Mouse (Mus musculus): ENCODE data around the gene Cuta. TPM values are rescaled to one million over a fixed set of nuclear protein-coding genes. Genes with fewer than 3 reads are reported as not detected.

Gene Cuta
- polyA plus RNA-seq, 1 experiment from 2014 or later = 161 TPM

GRCm38 (mm10) chr17:26946567-26946966 is 7.2 kb upstream of the Cuta start:
- peak overlapping the region; percentile 72 for H3K27ac ChIP-seq (ENCODE audit: low read length)
- H3K4me1 ChIP-seq (ENCODE audit: control insufficient read depth, insufficient read depth, low read length) = peaks cover 45% of the 10 kb centered on the region
- no peaks in the 10 kb centered on the region for H3K9me3 ChIP-seq (ENCODE audit: control insufficient read depth, low read depth, low read length)
- H3K4me3 ChIP-seq (ENCODE audit: low read depth, low read length) = peak overlapping the region; percentile 35
- H3K36me3 ChIP-seq (ENCODE audit: control insufficient read depth, insufficient read depth, low read length) = no peaks in the 10 kb centered on the region
- H3K4me2 ChIP-seq (replicated peaks; ENCODE audit: low read depth, low read length) = peak overlapping the region; percentile 82
- peak overlapping the region; percentile 53 for H3K9ac ChIP-seq (replicated peaks; ENCODE audit: low read depth, low read length)
- H3K27me3 ChIP-seq (ENCODE audit: control insufficient read depth, insufficient read depth, low read length) = no peaks in the 10 kb centered on the region
- ATAC-seq (ENCODE audit: insufficient number of reproducible peaks, insufficient read depth, low FRiP score, low read depth) = peak; percentile 51
- WGBS = 3% methylated on average over 37 of the region's 37 CpGs

GRCm38 (mm10) chr17:26945824-26946495 is 6.6 kb upstream of the Cuta start:
- no peaks in the 10 kb centered on the region for H3K36me3 ChIP-seq (ENCODE audit: control insufficient read depth, insufficient read depth, low read length)
- H3K9me3 ChIP-seq (ENCODE audit: control insufficient read depth, low read depth, low read length) = no peaks in the 10 kb centered on the region
- H3K4me2 ChIP-seq (replicated peaks; ENCODE audit: low read depth, low read length) = peak overlapping the region; percentile 82
- peak overlapping the region; percentile 72 for H3K27ac ChIP-seq (ENCODE audit: low read length)
- peak overlapping the region; percentile 53 for H3K9ac ChIP-seq (replicated peaks; ENCODE audit: low read depth, low read length)
- peaks cover 42% of the 10 kb centered on the region for H3K4me1 ChIP-seq (ENCODE audit: control insufficient read depth, insufficient read depth, low read length)
- H3K27me3 ChIP-seq (ENCODE audit: control insufficient read depth, insufficient read depth, low read length) = no peaks in the 10 kb centered on the region
- peak overlapping the region; percentile 35 for H3K4me3 ChIP-seq (ENCODE audit: low read depth, low read length)
- WGBS = 27% methylated on average over 13 of the region's 13 CpGs
- no peak for ATAC-seq (ENCODE audit: insufficient number of reproducible peaks, insufficient read depth, low FRiP score, low read depth)

GRCm38 (mm10) chr17:26941841-26942570 is 2.6 kb upstream of the Cuta start:
- peak overlapping the region; percentile 31; the same call in 1 of the 2 replicates for H3K9ac ChIP-seq (replicated peaks; ENCODE audit: low read depth, low read length)
- H3K27ac ChIP-seq (ENCODE audit: low read length) = peak overlapping the region; percentile 72; the same call in 1 of the 2 replicates
- H3K9me3 ChIP-seq (ENCODE audit: control insufficient read depth, low read depth, low read length) = no peaks in the 10 kb centered on the region
- H3K27me3 ChIP-seq (ENCODE audit: control insufficient read depth, insufficient read depth, low read length) = no peaks in the 10 kb centered on the region
- WGBS = 18% methylated on average over 4 of the region's 4 CpGs
- peak overlapping the region; percentile 51 for H3K4me2 ChIP-seq (replicated peaks; ENCODE audit: low read depth, low read length)
- peaks cover 40% of the 10 kb centered on the region for H3K4me1 ChIP-seq (ENCODE audit: control insufficient read depth, insufficient read depth, low read length)
- peaks cover 4% of the 10 kb centered on the region; the same call in 1 of the 2 replicates for H3K36me3 ChIP-seq (ENCODE audit: control insufficient read depth, insufficient read depth, low read length)
- ATAC-seq (ENCODE audit: insufficient number of reproducible peaks, insufficient read depth, low FRiP score, low read depth) = no peak
- peak overlapping the region; percentile 39 for H3K4me3 ChIP-seq (ENCODE audit: low read depth, low read length)

- no peaks in the 10 kb centered on the region for H3K27me3 ChIP-seq (ENCODE audit: control insufficient read depth, insufficient read depth, low read length)
- H3K4me1 ChIP-seq (ENCODE audit: control insufficient read depth, insufficient read depth, low read length) = peaks cover 35% of the 10 kb centered on the region
- peak within 1 kb of the TSS; percentile 96 for H3K27ac ChIP-seq (ENCODE audit: low read length)
- ATAC-seq (ENCODE audit: insufficient number of reproducible peaks, insufficient read depth, low FRiP score, low read depth) = no peak
- no peaks in the 10 kb centered on the region for H3K9me3 ChIP-seq (ENCODE audit: control insufficient read depth, low read depth, low read length)
- peaks cover 7% of the 10 kb centered on the region; the same call in 1 of the 2 replicates for H3K36me3 ChIP-seq (ENCODE audit: control insufficient read depth, insufficient read depth, low read length)
- H3K9ac ChIP-seq (replicated peaks; ENCODE audit: low read depth, low read length) = peak within 1 kb of the TSS; percentile 32; the same call in 1 of the 2 replicates
- WGBS = 2% methylated on average over 21 of the region's 24 CpGs
- peak within 1 kb of the TSS; percentile 74 for H3K4me2 ChIP-seq (replicated peaks; ENCODE audit: low read depth, low read length)
- peak within 1 kb of the TSS; percentile 66 for H3K4me3 ChIP-seq (ENCODE audit: low read depth, low read length)
Observed at GRCm38 (mm10) chr17:26941031-26941789, 1.8 kb upstream of the Cuta start, which contains the start of gene Syngap1. TSS of gene Syngap1 (plus strand) at chr17:26941253.

- H3K4me3 ChIP-seq (ENCODE audit: low read depth, low read length) = peak overlapping the region; percentile 66
- peak overlapping the region; percentile 32; the same call in 1 of the 2 replicates for H3K9ac ChIP-seq (replicated peaks; ENCODE audit: low read depth, low read length)
- H3K4me1 ChIP-seq (ENCODE audit: control insufficient read depth, insufficient read depth, low read length) = peaks cover 26% of the 10 kb centered on the region
- H3K36me3 ChIP-seq (ENCODE audit: control insufficient read depth, insufficient read depth, low read length) = peaks cover 14% of the 10 kb centered on the region
- peak overlapping the region; percentile 96 for H3K27ac ChIP-seq (ENCODE audit: low read length)
- H3K4me2 ChIP-seq (replicated peaks; ENCODE audit: low read depth, low read length) = peak overlapping the region; percentile 74
- no peak for ATAC-seq (ENCODE audit: insufficient number of reproducible peaks, insufficient read depth, low FRiP score, low read depth)
- H3K9me3 ChIP-seq (ENCODE audit: control insufficient read depth, low read depth, low read length) = no peaks in the 10 kb centered on the region
- WGBS = 2% methylated on average over 3 of the region's 3 CpGs
- no peaks in the 10 kb centered on the region for H3K27me3 ChIP-seq (ENCODE audit: control insufficient read depth, insufficient read depth, low read length)
Observed at GRCm38 (mm10) chr17:26939973-26940300, 568 bp upstream of the Cuta start.

GRCm38 (mm10) chr17:26938731-26939130 is 638 bp downstream of the Cuta start:
- H3K9ac ChIP-seq (replicated peaks; ENCODE audit: low read depth, low read length) = peak overlapping the region; percentile 63
- WGBS = under 1% methylated on average over 22 of the region's 22 CpGs
- no peaks in the 10 kb centered on the region for H3K9me3 ChIP-seq (ENCODE audit: control insufficient read depth, low read depth, low read length)
- H3K4me3 ChIP-seq (ENCODE audit: low read depth, low read length) = peak overlapping the region; percentile 66
- H3K36me3 ChIP-seq (ENCODE audit: control insufficient read depth, insufficient read depth, low read length) = peaks cover 17% of the 10 kb centered on the region
- peak overlapping the region; percentile 84 for H3K27ac ChIP-seq (ENCODE audit: low read length)
- peak overlapping the region; percentile 98 for H3K4me2 ChIP-seq (replicated peaks; ENCODE audit: low read depth, low read length)
- ATAC-seq (ENCODE audit: insufficient number of reproducible peaks, insufficient read depth, low FRiP score, low read depth) = no peak
- peaks cover 31% of the 10 kb centered on the region for H3K4me1 ChIP-seq (ENCODE audit: control insufficient read depth, insufficient read depth, low read length)
- no peaks in the 10 kb centered on the region for H3K27me3 ChIP-seq (ENCODE audit: control insufficient read depth, insufficient read depth, low read length)

- no peaks in the 10 kb centered on the region for H3K9me3 ChIP-seq (ENCODE audit: control insufficient read depth, low read depth, low read length)
- peak overlapping the region; percentile 84 for H3K27ac ChIP-seq (ENCODE audit: low read length)
- no peak for ATAC-seq (ENCODE audit: insufficient number of reproducible peaks, insufficient read depth, low FRiP score, low read depth)
- peak overlapping the region; percentile 63 for H3K9ac ChIP-seq (replicated peaks; ENCODE audit: low read depth, low read length)
- H3K4me1 ChIP-seq (ENCODE audit: control insufficient read depth, insufficient read depth, low read length) = peaks cover 35% of the 10 kb centered on the region
- H3K36me3 ChIP-seq (ENCODE audit: control insufficient read depth, insufficient read depth, low read length) = peaks cover 17% of the 10 kb centered on the region
- 47% methylated on average over 16 of the region's 16 CpGs for WGBS
- H3K4me2 ChIP-seq (replicated peaks; ENCODE audit: low read depth, low read length) = peak overlapping the region; percentile 98
- no peaks in the 10 kb centered on the region for H3K27me3 ChIP-seq (ENCODE audit: control insufficient read depth, insufficient read depth, low read length)
- peak overlapping the region; percentile 66 for H3K4me3 ChIP-seq (ENCODE audit: low read depth, low read length)
Observed at GRCm38 (mm10) chr17:26937883-26938695, 1.3 kb downstream of the Cuta start.

Data from stomach, embryonic 14.5 days (tissue).